Mouse (Mus musculus) megakaryocyte, adult 5-6 weeks (primary cell): ENCODE data around the gene Alox5. TPM values are rescaled to one million over a fixed set of nuclear protein-coding genes. Genes with fewer than 3 reads are reported as not detected.
A peak's percentile ranks its signal among the peaks of the same experiment; 100 is the strongest.

Experiments
- ATAC-seq: 2 replicates; pipeline ENCODE4 v1.8.0; 2016; ENCODE audit warnings: mild to moderate bottlenecking, inconsistent platforms; ENCODE audit not compliant: poor library complexity, severe bottlenecking
- total RNA-seq, 2 experiments: library from RNA; stranded (forward) in 1 of 2; stranded (reverse) in 1 of 2; fragments of 153-499, 151-499 nt in 1 of 2; fragments of 221-1000, 200-1000 nt in 1 of 2; gene quantifications; 2 replicates each; pipeline versions ENCODE4 v1.2.3 to v1.2.4; 2015 to 2017

Gene Alox5
- total RNA-seq, 2 experiments from 2014 or later = 55.0 to 58.6 TPM

- ATAC-seq = no peak
These were observed 42.5 kb downstream of the Alox5 start for GRCm38 (mm10) chr6:116418487-116418886.

DNA sequence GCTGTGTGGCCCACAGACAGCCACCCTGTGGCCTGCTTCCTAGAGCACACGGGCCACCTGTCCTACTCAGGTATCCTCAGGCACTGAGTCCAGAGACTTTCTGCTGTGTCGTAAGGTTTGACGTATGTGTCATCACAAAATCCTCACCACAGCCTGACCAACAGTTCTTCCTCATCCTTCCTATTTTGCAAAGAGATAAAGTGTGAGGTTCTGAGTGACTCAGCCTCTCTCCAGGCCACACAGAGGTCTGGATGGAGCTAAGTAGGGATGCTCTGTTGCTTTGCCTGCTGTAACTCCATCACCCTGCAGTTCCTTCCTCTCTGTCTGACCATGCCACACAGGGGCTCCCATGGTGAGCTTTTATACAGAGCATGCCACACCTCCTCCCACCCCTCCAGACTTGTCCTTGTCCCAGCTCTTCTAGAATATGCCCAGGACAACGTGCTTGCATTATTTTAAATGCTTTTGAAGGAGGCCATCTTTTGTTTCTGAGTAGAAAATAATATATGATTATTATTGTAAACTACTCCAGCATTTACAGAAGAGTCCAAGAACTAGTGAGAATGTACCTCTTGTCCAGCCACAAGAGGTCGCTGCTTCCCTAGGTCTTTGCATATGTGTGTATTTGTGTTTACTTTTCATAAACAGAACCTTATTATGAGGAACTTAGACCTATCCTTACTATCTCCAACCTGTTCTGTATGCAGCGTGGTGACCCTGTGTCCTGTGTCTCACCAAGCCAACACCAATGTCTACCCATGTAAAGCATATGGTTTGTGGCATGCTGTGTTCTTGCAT lies 43.3 kb downstream of the Alox5 start:
- ATAC-seq = peak; percentile 92

- ATAC-seq = peak; percentile 50
These were observed 44.9 kb downstream of the Alox5 start for GRCm38 (mm10) chr6:116416000-116416552.

- ATAC-seq = no peak
These were observed 45.8 kb downstream of the Alox5 start for GRCm38 (mm10) chr6:116415126-116415676.

GRCm38 (mm10) chr6:116412546-116413325 lies 48.2 kb downstream of the Alox5 start:
- no peak for ATAC-seq

GRCm38 (mm10) chr6:116411716-116412115 lies 49.3 kb downstream of the Alox5 start:
- ATAC-seq = no peak

- no peak for ATAC-seq
These were observed 50.5 kb downstream of the Alox5 start for GRCm38 (mm10) chr6:116410436-116410835.

DNA sequence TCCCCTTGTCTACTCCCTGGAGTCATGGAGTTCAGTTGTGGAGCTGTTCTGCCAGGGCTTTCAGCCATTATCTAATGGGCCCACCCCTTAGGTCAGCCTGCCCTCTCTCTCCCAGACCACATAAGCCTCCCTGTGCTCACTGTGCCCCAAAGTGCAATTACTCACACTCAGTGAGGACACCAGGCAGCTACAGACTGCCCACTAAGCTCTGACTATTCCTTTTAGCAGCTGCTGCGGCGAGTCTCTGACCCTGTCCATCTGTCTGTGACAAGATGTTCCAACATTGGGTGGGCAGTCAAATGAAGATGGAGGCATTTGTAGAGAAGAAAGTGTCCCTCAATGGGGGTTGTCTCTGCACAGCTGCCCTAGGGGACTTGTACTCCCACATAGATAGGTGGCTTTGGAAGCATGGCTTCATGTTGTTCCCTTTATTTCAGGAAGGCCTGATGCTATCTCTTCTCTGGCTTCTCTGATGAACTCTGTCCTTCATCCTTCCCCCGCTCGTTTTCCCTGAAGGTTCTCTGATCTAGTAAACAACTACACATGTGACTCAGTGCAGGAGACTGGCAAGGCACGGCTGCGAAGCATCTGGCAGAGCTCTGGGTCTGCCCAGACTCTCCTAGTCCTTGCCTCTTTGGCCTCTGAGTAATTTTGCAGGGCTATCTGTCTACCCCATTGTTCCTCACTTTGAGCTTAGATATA lies 52.9 kb downstream of the Alox5 start:
- no peak for ATAC-seq

DNA sequence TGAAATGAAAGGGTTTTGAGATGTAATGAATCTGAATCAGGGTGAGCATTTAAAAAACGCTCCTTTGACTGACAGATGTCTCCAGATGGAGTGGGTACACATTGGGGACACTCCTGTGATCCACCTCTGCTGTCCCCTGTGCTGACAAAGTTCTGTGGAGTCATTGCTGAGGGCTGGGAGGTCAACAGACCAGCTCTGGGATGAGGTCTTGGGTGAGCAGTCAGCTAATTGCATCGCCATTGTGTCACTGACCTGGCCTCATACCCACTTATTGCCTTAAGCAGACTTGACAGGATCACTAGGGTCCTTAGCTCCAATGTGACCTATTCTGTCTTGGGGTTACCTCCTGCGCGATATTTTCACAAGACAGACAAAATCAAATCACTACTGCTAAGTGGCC lies 53.8 kb downstream of the Alox5 start:
- no peak for ATAC-seq

GRCm38 (mm10) chr6:116406680-116407079 lies 54.3 kb downstream of the Alox5 start:
- no peak for ATAC-seq

DNA sequence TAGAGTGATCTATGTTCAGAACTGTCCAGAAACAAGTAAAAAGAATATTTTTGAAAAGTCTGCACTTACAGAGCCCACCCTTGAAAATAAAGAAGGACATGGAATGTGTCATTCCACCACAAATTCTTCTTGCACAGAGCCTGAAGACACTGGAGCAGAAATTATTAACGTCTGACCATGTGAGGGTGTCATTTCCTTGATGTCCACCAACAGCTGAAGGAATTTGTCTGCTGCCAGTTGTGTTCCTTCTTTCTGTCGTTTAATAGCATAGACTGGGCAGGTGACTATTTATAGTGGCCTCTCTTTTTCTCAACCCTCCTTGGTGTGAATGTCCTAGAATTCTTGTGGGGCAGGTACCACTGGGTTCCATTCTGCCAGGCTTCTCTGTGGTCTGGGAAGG lies 54.8 kb downstream of the Alox5 start:
- ATAC-seq = no peak

- no peak for ATAC-seq
These were observed 55.3 kb downstream of the Alox5 start for GRCm38 (mm10) chr6:116405715-116406114.

DNA sequence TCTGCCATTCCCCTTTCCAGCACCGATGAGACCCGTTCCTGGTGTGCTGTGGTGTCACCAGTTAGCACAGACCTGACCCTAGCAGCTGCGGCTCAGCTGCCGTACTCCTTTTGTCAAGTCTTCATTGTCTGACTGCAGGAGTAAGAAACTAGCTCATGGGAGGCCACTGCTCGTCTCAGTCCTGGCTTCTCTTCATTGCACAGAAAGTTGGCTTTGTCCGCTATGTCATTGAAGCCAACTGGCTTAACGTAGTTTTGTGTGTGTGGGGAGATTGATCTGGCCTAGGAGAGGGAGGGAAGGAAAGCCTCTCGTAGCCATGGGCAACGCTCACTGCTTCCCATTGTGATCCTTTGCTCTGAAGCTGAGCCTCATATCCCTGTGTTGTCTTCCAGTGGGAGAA lies 55.7 kb downstream of the Alox5 start:
- ATAC-seq = no peak

DNA sequence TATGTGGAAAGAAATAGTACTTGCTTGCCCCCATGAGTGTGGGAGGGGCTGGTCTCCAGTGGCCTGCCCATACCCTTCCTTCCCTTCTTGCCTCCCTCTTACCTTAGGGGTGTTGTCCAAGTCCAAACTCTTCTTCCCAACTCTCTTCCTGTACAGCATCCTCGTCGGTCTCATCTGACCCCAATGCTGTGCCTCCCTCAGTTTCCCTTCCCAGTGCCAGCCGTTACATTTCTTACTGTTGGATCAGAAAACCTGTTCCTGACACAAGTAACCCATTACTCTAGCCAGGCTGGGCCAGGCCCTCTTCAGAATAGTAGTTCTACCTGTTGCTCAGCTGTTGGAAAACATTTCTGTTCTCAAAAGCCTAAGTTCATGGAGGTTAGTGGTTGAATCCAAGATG lies 58.6 kb downstream of the Alox5 start:
- ATAC-seq = no peak

DNA sequence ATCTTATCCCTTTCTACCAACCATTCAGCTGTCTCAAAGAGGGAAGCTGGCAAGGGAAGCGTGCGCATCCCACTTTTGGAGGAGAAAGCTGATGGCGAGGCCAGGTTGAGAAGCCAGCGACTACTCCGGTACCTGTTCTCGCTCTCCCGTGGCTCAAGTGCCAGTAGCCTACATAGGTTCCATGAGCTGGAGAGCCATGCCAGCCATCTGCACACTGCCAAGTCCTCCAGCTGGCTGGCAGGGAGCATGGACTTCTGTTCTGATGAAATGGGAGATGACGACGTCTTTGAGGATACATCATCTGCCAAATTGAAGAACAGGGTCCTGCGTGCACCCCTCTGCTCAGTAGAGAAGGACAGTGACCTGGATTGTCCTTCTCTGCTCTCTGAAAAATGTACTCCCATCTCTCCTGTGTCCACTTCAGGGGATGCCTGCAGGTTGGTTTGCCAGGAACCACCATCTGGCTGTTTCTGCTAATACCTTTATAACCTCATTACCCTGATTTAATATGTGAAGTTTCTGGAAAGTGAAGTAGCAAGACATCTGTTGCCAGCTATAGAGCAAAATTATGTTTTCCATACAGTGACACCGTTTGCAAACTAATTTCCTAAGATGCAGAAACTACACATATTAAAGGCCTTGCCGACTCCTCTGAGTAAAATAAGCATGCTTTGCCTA lies 59.1 kb downstream of the Alox5 start:
- ATAC-seq = no peak

- no peak for ATAC-seq
These were observed 62.8 kb downstream of the Alox5 start for GRCm38 (mm10) chr6:116398136-116398535.

- ATAC-seq = no peak
These were observed 63.4 kb downstream of the Alox5 start for GRCm38 (mm10) chr6:116397621-116398020.

- ATAC-seq = no peak
These were observed 65.9 kb downstream of the Alox5 start for GRCm38 (mm10) chr6:116394916-116395648.

GRCm38 (mm10) chr6:116389481-116389880 lies 71.5 kb downstream of the Alox5 start:
- no peak for ATAC-seq

- no peak for ATAC-seq
These were observed 72.9 kb downstream of the Alox5 start for GRCm38 (mm10) chr6:116388068-116388467.
